Mouse (Mus musculus) liver, postnatal 0 days (tissue): Measurements from ENCODE around the gene Timp2. TPM values are rescaled to one million over a fixed set of nuclear protein-coding genes. Genes with fewer than 3 reads are reported as not detected.
A peak's percentile ranks its signal among the peaks of the same experiment; 100 is the strongest.

Experiments
- ATAC-seq: fragments of 200-750 bp; cut with Nextera tagmentation; 2 replicates; pipeline ENCODE4 v1.8.0; 2017; ENCODE audit warnings: mild to moderate bottlenecking, moderate library complexity
- DNase-seq: peaks from one replicate; pipeline ENCODE4 v3.0.0-alpha.2; 2016
- H3K27ac ChIP-seq: fragments of 300-500 bp; sonication (generic); 2 replicates; pipeline ENCODE4 v1.5.1; 2014; ENCODE audit warnings: antibody characterized with exemption, moderate library complexity, mild to moderate bottlenecking, low read depth
- H3K27me3 ChIP-seq: fragments of 300-500 bp; sonication (generic); 2 replicates; pipeline ENCODE4 v1.6.1; 2014; ENCODE audit warnings: low read length, control low read depth, mixed read lengths; ENCODE audit not compliant: insufficient read depth
- H3K36me3 ChIP-seq: fragments of 300-500 bp; sonication (generic); replicated peaks from 2 replicates; pipeline ENCODE4 v1.6.1; 2014; ENCODE audit warnings: mild to moderate bottlenecking, control low read depth, low read length, moderate library complexity, mixed read lengths; ENCODE audit not compliant: insufficient read depth
- H3K4me1 ChIP-seq: fragments of 300-500 bp; sonication (generic); 2 replicates; pipeline ENCODE4 v1.6.1; 2014; ENCODE audit warnings: antibody characterized with exemption, mild to moderate bottlenecking, control low read depth; ENCODE audit not compliant: insufficient read depth
- H3K4me2 ChIP-seq: fragments of 300-500 bp; sonication (generic); 2 replicates; pipeline ENCODE4 v1.6.1; 2014; ENCODE audit warnings: low read depth, mild to moderate bottlenecking, low read length, moderate library complexity, mixed read lengths
- H3K4me3 ChIP-seq: fragments of 300-500 bp; sonication (generic); 2 replicates; pipeline ENCODE4 v1.5.1; 2014; ENCODE audit warnings: low read depth, low read length
- H3K9ac ChIP-seq: fragments of 300-500 bp; sonication (generic); replicated peaks from 2 replicates; pipeline ENCODE4 v1.6.1; 2014; ENCODE audit warnings: mild to moderate bottlenecking, moderate library complexity
- H3K9me3 ChIP-seq: fragments of 300-500 bp; sonication (generic); 2 replicates; pipeline ENCODE4 v1.6.1; 2016; ENCODE audit warnings: mild to moderate bottlenecking, control low read depth, low read length, mixed read lengths
- CTCF ChIP-seq: sonication (generic); IDR thresholded peaks from 2 replicates; pipeline ENCODE4 v1.5.1; 2016; ENCODE audit warnings: antibody characterized with exemption, low read depth
- EP300 ChIP-seq: IDR thresholded peaks from 2 replicates; pipeline ENCODE4 v1.6.1; 2016; ENCODE audit warnings: antibody characterized with exemption, low read depth, mild to moderate bottlenecking
- WGBS: fragments of 180-500 bp; shearing (Covaris S2); extraction: QIAGEN DNeasy Blood & Tissue Kit; methylation state at CpG from one replicate; pipeline ENCODE4 v1.1.7; 2014; ENCODE audit not compliant: insufficient replicate concordance; 5-methylcytosine and 5-hydroxymethylcytosine counted together
- polyA plus RNA-seq: library from polyadenylated mRNA; unstranded; fragments of >200 nt; fragmentation: Nextera tagmentation; extraction: Ambion mirVana; gene quantifications from 2 replicates; pipeline ENCODE4 v1.2.1, GENCODE M21; 2015

Gene Timp2
- polyA plus RNA-seq, 1 experiment from 2014 or later, result 8.4 TPM

DNA sequence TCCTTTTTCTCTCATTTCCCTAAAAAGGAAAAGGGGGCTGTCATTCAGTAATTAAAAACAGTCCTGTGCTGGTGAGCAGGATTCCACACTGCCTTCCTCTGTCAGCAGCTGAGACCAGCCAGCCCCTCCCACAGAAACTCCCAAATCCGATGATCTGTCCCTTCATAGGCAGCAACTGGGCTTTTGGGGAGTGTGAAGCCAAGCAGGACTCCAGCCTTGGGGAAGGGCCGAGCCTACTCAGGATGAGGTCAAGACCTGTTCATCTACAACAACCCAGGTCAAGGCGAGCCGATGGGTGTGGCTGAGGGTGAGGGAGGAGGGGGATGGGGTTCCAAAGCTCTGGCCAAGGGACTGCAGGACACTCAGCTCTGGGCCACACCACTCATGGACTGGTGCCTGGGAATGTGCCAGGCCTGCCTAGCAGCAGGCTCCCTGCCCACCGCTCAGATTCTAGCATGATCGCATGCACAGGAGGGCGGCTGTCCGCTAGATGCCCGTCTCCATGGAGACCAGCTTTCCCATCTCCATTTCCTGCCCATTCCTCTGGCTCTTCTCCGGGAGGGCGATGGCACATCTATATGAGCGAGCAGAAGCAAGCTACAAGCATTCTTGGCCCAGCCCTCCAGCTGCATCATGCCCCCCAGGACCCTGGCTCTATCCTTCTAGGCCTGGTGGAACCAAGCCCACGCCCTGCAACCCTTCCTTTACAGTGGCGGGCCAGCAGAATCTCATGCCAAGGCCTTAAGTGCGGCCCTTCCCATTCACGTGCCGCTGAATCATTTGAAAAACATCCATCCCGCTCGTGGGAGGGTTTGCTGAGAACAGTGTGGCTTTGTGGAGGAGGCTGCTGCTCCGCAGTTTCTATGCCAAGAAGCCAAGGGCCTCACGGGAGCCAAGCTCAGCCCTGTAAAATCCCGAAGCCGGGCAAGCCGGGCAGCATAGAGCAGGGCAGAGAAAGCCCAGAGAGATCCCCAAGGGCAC, 28.3 kb downstream of the Timp2 start:
- 82% methylated on average over 24 of the region's 24 CpGs for WGBS
- Histone ChIP-seq H3K9ac (no peak overlapping the region), H3K4me3 (no peak overlapping the region), H3K4me1 (peaks cover 7% of the 10 kb centered on the region; the same call in 1 of the 2 replicates), H3K4me2 (no peak overlapping the region), H3K9me3 (no peaks in the 10 kb centered on the region), H3K27ac (0 out of 2 replicates have a peak overlapping the region, but pooled peaks have one; percentile 11), H3K36me3 (no peaks in the 10 kb centered on the region), H3K27me3 (no peaks in the 10 kb centered on the region)
- ATAC-seq (no peak), DNase-seq (no peak)
- TF ChIP-seq EP300 (no peak), CTCF (no peak)

DNA sequence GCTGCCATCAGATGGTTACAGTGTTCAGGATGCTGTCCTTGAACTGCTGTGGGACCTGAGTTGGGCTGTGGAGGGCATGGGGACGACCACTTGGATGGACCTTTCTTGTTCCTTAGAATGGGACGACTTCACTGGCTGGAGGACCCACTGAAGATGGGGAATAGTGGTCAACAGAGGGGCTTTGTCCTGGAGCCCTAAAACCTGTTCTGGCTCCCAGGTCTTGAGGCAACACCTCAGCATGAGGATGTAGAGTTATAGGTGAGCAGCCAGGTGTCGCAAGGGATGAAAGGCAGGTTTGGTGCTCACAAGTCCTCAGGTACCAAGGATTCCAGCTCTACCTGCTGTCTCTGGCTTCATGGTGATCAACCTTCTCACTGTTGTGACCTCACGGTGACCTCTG, 29.0 kb downstream of the Timp2 start:
- Histone ChIP-seq H3K9me3 (no peaks in the 10 kb centered on the region), H3K9ac (no peak overlapping the region), H3K4me1 (peaks cover 7% of the 10 kb centered on the region; the same call in 1 of the 2 replicates), H3K4me3 (no peak overlapping the region), H3K36me3 (no peaks in the 10 kb centered on the region), H3K27me3 (no peaks in the 10 kb centered on the region), H3K4me2 (no peak overlapping the region), H3K27ac (no peak overlapping the region)
- ATAC-seq (no peak), DNase-seq (no peak)
- TF ChIP-seq CTCF (no peak), EP300 (no peak)
- WGBS, result 64% methylated on average over 4 of the region's 4 CpGs

DNA sequence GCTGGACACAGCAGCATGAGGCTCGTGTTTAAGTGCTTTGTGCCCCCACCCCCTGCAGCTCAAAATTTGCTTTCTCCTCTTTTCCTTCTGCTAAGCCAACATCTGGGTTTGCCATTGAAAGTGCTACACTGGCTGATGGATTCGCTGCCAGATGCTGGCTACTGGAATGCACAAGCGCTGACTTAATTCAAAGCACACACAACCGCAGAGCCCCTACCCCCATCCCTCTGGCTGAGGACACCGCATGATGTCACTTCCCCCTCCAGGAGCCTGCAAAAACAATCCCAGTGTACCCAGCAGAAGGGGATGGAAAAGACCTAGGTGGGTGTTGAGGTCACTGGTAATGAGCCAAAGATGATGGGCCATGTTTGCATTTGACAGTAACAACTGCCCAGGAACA, 31.0 kb downstream of the Timp2 start:
- no peak for DNase-seq
- H3K4me2 ChIP-seq, result no peak overlapping the region
- no peak overlapping the region for H3K9ac ChIP-seq
- no peak for ATAC-seq
- no peak overlapping the region for H3K4me3 ChIP-seq
- no peaks in the 10 kb centered on the region for H3K36me3 ChIP-seq
- H3K9me3 ChIP-seq, result no peaks in the 10 kb centered on the region
- no peaks in the 10 kb centered on the region for H3K27me3 ChIP-seq
- TF ChIP-seq EP300 (no peak), CTCF (no peak)
- WGBS, result 47% methylated on average over 5 of the region's 5 CpGs
- H3K27ac ChIP-seq, result no peak overlapping the region
- H3K4me1 ChIP-seq, result peaks cover 7% of the 10 kb centered on the region; the same call in 1 of the 2 replicates

DNA sequence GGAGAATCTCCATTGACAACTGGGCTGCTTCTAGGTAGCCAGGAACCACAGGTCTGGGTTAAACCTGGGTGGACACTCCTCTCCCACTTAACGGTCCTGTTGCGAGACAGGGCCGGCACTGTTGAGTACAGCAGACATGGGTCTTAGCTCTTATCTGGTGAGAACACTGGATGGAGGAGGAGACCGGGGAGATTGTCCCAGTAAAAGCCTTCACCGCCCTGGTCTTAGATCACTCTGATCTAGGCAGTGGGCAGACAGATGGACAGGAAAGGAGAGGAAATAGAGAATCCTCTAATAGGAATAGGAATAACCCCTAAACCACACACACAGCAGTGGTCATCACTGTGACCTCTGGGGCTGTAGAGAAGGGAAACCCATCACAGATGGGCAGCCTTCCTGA, 31.6 kb downstream of the Timp2 start:
- TF ChIP-seq CTCF (no peak), EP300 (no peak)
- ATAC-seq (no peak), DNase-seq (no peak)
- 54% methylated on average over 5 of the region's 5 CpGs for WGBS
- H3K36me3 ChIP-seq, result no peaks in the 10 kb centered on the region
- no peaks in the 10 kb centered on the region for H3K27me3 ChIP-seq
- H3K4me3 ChIP-seq, result no peak overlapping the region
- H3K27ac ChIP-seq, result no peak overlapping the region
- no peak overlapping the region for H3K9ac ChIP-seq
- H3K4me2 ChIP-seq, result no peak overlapping the region
- H3K4me1 ChIP-seq, result peaks cover 7% of the 10 kb centered on the region; the same call in 1 of the 2 replicates
- no peaks in the 10 kb centered on the region for H3K9me3 ChIP-seq

DNA sequence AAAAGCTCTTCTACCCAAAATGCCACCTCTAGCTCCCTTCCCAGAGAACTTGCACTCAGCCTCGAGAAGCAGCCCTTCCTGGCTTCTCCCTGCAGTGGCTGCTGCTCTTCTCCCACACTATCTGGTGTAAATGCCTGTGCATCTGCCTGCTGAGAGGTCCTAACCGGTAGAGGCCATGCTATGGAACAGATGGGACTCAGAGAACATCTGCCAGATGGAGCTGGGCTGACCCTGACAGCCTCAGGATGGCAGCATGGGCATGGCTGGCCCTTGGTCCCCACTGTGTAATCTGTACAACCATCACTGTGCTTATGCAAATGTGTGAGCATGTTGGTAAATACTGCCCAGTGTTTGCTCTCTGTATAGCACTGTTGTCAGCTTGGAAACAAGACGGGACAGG, 32.9 kb downstream of the Timp2 start:
- Histone ChIP-seq H3K9me3 (no peaks in the 10 kb centered on the region), H3K36me3 (no peaks in the 10 kb centered on the region), H3K27ac (no peak overlapping the region), H3K4me3 (no peak overlapping the region), H3K27me3 (no peaks in the 10 kb centered on the region), H3K4me1 (peaks cover 7% of the 10 kb centered on the region; the same call in 1 of the 2 replicates), H3K9ac (no peak overlapping the region), H3K4me2 (no peak overlapping the region)
- WGBS, result 65% methylated on average over 3 of the region's 3 CpGs
- no peak for TF ChIP-seq EP300
- TF ChIP-seq CTCF, result no peak
- DNase-seq (no peak), ATAC-seq (no peak)

DNA sequence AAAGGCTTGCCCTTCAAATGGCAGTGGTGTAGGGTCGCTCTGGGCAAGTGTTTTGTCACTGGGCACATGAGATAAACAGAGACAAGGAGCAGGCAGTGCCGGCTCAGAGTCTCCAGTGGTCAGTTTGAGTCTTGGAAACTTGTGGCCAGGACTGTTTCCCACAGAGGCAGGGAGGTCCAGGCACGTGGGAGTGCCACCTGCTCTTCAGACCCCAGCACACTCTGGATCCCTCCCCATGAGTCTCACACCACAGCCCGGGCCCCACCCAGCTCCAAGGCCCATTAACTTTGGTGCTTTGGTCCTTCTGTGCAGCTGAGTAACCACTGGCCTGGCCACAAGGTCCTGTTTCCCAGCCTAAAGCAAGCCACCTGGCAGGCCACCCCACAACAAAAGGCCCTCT, 33.6 kb downstream of the Timp2 start:
- 57% methylated on average over 4 of the region's 4 CpGs for WGBS
- Histone ChIP-seq H3K9me3 (no peaks in the 10 kb centered on the region), H3K27ac (no peak overlapping the region), H3K9ac (no peak overlapping the region), H3K27me3 (no peaks in the 10 kb centered on the region), H3K4me2 (no peak overlapping the region), H3K36me3 (no peaks in the 10 kb centered on the region), H3K4me3 (no peak overlapping the region), H3K4me1 (peaks cover 7% of the 10 kb centered on the region; the same call in 1 of the 2 replicates)
- no peak for ATAC-seq
- no peak for DNase-seq
- TF ChIP-seq EP300 (no peak), CTCF (no peak)
